Mouse (Mus musculus): ENCODE data around the gene Tnrc18.
A peak's percentile ranks its signal among the peaks of the same experiment; 100 is the strongest.

The Tnrc18 gene

DNA sequence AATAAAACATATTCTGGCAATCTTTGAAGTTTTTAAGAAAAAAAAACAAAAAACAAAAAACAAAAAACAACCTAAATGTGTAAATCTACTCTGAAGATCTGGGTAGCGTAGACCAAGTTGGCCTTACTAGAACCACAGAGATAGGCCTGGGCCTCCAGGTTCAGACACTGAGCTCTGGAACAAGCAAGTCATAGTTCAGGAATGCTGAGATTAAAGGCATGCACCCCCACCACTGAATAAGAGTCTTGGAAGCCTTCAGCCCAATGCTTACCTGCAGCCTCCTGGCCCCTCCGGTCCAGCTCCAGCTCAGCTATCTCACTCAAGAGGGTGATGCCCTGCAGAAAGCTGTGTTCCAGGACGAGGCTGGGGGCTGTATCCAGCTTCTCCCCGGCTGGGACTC, 46.4 kb downstream of the Tnrc18 start:
- DNase-seq, result no peak

DNA sequence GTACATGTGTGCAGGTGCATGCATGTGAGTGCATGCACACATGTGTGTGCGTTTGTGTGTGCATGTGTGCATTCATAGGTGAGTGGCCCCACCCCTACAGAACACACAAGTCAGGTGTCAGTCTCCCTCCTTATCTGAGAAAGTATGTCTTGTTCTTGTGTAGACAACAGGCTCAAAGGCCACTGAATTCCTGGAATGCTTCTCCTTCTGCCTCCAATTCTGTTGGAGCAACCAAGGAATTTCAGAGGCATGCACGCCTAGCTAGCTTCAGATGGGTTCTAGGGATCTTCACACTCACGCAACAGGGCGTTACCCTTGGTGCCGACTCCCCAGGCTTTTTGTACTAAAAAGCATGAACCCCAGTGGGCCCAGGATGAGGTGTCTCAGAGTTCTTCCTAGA, 47.8 kb downstream of the Tnrc18 start:
- no peak for DNase-seq

DNA sequence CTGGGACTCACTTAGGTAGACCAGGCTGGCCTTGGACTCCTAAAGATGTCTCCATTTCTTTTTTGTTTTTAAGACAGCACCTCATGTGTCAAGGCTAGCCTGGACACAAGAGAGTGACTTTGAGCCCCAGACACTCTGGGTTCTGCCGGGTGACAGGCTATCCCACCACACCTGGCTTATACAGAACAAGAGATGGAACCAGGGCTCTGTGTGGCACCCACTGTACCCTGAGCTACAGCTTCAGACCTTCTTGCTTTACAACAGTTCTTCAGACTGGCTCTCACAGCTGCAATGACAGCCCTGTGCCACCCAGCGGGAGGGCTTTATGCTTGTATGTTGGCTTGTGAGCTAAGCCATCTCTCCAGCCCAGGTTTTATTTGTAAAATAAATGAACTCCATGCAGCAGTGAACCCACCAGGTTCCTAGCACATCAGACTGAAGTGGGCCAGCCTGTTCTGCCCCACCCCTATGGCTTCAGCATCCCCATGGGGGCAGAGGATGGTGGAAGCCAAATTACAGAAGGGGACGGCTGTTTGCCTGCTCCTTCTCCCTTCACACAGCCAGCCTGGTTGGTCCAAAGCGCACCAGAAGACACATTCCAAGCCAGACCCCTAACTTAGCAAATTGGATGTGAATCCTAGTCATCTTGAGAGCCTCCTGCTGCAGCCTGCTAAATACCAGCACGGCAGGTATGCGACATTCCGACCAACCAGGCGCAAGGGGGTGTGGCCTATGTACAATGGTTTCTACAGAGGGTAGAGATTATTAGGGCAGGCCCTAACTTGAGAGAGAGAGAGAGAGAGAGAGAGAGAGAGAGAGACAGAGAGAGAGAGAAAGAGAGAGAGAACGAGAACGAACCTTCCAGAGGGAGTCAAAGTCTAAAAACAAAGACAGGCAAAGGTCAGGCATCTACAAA, 48.9 kb downstream of the Tnrc18 start:
- DNase-seq, result peak in 1 of 2 experiments; percentile 32

DNA sequence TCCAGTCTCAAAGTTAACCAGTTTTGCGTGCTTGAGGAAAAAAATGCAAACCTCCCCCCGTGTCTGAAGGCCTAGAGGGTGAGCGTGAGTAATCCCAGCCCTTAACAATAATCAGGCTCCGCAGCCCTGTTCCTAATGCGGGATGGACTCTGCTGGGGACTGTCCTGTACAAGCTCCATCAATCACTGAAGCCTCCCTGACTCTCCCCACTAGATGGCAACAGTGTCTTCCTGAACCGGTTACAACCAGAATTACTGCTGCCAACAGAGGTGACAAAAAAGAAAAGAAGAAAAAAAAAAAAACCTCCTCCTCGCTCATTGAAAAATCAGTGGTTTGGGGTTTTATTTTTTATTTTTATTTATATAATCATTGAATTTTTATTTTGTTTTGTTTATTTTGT, 49.5 kb downstream of the Tnrc18 start:
- peak; percentile 87 to 88 for DNase-seq

DNA sequence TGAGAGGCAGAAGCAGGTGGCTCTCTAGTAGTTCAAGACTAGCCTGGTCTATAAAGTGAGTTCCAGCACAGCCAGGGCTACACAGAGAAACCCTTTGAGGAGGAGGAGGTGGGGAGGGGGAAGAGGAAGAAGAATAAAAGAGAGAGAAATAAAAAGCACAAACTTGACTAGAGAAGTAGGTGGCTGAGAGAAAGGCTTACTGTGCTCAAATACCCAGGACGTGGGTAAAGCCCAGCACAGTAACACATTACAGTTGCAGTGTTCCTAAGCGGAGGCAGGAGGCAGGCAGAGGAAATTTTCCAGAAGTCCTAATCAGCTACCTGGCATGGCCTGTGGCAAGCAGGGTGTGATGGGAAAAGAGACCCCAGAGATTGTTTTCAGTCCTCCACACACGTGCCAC, 50.8 kb downstream of the Tnrc18 start:
- no peak for DNase-seq

DNA sequence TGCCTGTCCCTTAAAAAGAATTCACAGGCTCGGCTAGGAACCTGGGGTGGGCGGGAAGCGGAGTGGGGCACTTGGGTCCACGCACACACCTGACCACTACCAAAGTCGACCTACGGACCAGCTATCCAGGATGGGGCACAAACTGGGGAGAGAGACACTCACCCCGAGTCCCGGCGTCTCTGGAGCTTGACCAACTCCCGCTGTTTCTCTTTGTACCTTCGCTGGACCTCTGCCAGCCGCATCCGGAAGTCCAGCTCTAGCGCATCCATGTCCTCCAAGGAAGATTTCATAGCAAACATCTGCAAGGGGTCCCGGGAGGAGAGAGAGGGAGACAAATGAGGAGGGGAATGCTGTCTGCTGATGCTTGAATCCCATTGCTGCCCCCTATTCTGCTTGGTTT, 52.6 kb downstream of the Tnrc18 start:
- DNase-seq, result peak; percentile 29 to 54

DNA sequence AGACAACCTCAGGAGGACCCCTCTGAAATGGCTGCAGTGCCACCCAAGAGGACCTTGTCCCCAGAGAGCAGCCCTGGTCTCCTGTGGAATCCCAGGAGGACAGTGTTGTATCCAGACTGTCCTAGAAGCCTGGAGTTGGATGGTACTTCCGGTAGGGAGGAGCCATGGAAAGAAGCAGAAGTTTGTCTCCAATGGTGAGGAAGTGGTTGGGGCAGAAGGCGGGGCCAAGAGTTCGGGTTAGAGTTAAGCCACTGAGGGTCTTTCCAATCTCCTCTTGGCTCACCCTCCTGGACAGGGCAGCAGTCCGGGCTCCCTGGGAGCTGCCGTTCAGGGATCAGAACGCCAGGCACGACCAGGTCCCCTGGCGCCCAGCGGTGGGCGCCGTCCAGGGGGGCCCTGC, 53.2 kb downstream of the Tnrc18 start:
- no peak for DNase-seq

DNA sequence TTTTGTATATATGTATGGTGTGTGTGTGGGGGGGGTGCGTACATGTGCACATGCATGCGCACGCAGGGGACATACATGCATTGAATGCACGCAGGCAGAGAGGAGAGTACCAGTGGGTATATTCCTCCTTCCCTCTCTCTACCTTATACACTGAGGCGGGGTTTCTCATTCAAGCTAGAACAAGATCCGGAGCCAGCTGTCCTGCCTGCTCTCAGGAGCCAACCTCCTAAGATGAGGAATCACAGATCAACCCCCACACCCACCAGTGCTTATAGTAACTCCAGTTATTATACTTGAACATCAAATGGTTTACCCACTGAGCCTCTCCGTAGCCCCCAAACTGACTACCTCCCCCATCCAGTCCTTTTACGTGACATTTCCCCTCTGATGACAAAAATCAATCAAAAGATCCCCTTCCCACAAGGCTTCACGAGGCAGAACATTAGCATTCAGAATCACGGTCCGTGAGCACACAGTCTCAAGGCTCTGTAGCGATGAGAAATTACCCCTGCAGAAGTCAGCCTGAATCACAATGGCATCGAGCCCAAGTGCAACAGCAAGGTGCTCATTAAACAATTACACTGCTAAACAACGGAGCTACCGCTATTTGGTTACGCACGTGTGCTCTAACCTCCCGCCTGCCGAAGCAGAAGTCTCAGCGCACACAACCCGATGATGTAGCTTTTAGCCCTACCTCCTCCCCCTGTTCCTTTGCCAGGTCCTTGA, 55.2 kb downstream of the Tnrc18 start:
- peak; percentile 31 to 43 for DNase-seq

DNA sequence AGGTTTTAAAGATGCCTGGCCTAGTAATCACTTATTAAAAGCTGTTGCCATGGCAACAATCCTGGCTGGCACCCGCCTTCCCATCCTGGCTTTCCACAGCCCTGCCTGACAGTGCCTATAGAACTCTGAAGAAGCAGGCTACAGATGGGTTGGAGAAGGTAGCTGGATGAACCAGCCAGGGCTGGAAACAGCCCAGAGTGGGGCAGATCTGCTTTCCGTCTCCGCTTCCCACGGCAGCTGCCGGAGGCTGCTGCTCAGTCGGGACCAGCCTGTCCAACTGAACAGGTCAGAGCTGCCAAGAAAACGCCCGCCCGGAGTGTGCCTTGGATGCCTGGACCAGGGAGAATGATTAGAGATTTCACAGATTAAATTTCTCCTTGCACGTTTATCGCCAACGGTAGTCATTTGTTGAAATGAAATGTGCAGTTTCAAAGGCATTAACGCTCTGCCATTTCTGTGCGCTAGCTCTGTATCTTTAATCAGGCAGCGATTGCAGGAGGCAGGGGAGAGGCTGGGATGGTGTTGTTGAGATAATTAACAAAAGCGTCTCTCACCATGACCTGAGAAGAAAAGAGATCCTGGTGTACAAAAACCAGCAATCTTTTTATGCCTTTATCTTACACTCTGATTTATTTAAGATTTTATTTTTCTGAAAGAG, 56.0 kb downstream of the Tnrc18 start:
- peak; percentile 89 to 92 for DNase-seq

DNA sequence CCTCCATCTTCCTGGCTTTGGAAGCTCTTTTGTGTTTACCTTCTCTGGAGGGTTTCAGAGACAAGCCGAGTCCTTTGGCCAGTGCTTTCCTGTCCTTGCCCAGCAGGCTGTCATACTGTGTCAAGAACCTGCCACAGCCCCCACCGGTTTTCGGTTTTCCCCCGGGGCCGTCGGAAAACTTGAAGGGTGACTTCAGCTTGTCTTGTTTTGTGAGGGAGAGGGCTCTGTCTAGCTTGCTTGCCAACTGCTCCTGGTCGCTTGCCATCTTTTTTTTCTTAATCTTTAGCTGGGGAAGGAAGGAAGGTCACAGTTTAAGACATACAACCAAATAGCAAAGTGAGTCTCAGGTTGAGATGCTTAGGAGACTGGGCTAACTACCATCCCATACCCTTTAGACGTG, 57.7 kb downstream of the Tnrc18 start:
- peak; percentile 31 to 50 for DNase-seq

DNA sequence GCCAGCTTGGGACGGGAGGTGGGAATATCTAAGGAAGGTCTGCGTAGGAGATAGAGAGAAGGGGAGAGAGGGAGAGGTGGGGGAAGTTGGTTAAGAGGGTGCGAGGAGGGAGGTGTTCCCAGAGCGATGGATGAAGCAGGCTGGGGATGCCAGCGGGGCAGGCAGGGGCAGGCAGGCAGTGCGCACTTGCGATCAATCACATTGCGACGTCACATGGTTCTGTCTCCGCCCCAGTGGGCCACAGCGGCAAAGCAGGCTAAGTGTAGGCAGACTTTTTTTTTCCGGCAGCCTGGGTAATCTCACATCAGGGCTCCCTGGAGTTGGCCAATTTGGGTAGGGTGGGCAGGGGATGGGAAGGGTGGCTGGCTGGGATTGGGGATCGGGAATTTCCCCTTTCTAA, 65.2 kb downstream of the Tnrc18 start:
- no peak for DNase-seq

DNA sequence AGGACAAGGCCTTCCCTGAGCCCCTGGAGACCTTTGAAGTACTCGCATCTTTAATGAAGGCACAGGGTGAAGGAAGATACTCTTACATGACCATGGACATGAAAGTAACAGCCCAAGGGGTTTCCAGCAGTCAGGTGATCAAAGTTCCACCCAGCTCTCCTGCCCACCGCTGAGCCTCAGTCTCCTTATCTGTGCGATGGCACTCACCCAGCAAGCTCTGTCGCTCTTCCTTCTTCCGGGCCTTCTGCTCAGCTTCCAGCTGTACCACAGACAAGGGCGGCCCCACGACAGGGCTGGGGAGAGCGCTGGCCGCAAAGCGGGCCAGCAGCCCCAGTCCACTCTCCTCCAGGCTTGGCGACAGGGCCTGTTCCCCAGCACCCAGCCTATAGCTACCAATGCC, 67.3 kb downstream of the Tnrc18 start:
- no peak for DNase-seq

DNA sequence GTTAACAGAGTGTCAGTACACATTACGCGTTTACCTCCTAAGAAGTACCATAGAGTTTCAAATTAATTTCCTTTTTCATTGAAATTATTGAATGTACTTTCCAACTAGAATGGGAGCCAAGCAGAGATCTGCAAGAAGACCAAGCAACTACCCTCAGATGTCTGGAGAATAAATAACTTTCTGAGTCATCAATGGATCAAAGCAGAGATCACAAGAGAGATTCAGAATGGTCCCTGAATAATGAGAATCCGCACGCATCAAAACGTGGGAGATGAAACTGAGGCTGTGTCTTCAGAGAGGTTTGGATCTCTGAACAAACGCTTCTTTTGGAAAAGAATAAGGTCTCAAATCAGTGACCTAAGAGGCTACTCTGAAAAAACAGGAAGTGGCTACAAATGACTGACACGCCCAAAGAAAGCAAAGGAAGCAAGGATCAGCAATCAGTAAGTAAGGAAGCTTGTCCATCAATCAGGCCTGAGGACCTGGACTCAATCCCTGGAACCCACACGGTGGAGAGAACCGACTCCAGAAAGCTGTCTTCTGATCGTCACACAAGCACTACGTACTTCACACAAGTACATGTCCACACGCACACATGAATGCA, 70.3 kb downstream of the Tnrc18 start:
- no peak for DNase-seq

DNA sequence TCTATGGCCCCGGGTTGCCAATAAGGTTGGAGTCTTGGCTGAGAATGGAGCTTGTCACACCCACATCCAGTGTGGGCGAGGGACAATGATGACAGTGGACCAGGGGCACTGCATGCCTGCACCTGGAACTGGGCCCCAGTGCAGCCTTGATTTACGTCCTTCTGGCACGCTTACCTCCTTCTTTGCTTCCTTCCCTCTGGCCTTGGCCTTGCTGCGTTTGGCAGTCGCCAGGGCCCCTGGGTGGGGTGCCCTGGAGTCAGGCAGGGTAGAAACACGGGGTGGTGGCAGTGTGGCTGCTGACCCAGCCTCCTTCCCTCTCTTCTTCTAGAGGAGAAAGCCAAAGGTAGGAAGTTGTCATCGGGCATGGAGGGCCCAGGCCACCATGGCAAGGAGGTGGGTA, 77.5 kb downstream of the Tnrc18 start:
- no peak for DNase-seq

DNA sequence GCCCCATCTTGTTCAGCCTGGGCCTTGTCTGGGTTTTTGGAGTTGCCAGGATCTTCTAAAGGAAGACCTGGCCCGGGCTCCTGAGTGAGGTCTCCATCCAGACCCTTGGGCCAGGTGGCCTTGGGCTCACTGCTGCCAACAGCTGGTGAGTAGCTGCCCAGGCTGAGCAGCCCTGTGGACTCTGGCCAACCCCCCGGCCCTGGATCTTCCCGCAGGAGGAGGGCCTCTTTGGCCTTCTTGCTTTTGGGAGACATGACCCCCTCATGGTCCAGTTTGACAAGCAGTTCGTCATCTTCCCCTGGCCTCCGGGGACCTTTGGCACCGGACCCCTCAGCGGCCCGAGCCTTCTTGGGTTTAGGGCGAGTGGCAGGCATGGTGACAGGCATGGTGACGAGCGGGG, 85.5 kb downstream of the Tnrc18 start:
- peak in 1 of 2 experiments; percentile 31 for DNase-seq

DNA sequence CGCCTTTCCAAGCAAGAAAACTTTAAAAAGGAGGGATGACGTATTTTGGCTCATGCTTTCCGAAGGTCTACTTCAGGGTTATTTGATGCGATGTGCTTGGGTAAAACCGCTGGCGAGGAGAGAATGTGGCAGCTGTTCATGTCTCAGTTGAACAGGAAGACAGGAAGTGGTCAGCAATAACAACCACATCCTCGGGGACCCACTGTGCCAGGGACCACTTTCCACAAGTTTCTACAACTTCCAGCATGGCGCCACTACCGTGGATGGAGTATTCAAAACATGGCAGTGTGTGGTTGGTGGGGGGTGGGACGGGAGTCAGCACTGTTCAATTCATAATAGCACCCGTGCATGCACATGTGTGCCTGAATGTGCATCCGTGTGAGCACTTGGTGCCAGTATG, 87.2 kb downstream of the Tnrc18 start:
- no peak for DNase-seq

DNA sequence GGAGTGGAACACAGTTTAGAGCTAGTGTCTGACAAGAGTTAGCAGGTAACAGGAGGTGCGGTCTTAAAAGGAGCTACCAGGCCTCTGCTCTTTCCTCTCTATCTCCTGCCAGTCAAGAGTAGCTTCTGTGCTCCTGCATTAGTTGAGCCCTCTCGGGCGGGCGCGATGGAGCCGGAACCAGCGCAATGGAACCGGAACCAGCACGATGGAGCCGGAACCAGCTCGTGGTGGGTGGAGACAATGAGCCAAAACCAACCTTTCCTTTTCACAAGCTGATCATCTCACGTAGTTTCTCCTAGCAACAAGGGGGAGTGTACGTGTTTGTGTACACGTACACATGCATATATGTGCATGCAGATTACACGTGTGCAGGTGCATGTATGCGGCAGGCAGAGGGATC, 89.2 kb downstream of the Tnrc18 start:
- DNase-seq, result no peak

DNA sequence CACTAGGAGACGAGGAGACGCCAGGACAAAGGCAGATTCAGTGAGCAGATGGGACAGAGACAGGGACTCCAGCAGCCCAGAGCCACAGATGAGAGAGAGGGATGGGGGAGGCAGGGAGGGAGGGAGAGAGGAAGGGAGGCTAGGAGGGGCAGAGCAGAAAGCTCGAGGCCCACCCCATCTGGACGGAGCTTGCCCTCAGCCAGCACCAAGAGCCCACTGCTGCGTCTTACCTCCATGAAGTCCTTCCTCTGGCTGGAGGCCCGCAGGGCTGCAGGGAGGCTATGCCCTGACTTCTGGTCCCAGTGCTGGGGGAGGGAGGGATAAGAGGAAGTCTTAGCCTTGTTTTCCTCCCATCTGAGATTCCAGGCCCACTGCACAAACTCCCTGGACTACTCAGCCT, 90.7 kb downstream of the Tnrc18 start:
- peak in 1 of 2 experiments; percentile 47 for DNase-seq

DNA sequence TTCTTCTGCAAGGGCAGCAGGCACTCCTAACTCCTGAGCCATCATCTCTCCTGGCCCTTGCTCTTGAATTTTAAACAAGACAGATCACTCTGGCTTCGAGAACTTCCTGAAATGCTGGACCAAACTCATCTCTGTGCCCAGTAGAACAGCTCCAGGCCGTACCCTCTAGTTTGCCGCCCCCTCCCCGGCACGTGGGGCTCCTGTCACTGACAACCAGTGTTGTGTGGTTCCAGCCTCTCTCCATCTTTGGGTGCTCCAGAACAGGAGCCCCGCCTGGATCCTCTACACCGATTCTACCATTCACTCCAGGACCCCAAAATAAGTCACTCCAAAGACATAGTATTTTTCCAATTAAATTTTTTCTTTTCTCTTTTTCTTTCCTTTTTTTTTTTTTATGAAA, 93.2 kb downstream of the Tnrc18 start:
- no peak for DNase-seq

DNA sequence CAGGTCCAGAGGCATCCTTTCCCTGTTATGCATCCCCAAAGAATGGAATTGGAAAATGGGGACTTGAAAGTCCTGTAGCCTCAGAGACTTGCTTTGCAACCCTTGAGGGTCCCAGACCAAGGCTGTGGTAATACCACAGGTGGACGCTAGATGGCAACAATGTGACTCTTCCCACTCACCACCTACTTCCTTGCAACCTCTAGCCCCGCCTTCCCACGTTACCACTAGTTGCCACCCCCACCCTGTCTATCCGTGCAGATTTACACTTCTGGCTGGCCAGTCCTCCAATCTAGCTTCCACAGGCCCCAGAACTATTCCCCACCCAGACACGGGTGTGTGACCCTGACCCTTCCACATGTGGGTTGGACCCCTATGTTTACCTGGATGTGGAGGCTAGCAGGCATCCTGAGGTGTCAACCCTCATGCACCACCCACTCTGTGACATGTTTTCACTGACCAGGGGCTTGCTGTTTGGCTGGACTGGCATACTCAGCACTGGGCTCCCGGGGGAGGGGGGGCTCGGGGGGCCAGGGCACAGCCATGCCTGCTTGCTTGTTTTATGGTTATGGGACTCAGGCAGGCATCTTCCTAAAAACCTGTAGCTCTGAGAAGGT, 93.8 kb downstream of the Tnrc18 start:
- DNase-seq, result peak; percentile 82 to 88

DNA sequence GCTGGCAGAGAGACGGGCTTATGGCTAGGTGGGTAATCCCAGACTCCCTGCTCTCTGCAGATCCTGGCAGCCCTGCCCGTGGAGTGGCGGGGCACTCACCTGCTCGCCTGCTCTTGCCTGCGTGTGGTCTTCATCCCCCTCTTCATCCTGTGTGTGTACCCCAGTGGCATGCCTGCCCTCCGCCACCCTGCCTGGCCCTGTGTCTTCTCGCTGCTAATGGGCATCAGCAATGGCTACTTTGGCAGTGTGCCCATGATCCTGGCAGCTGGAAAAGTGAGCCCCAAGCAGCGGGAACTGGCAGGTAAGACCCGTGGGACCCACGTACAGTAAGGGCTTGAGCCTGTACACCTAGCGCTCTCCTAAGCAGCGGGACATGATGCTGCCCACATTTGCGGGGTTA, 97.6 kb downstream of the Tnrc18 start:
- peak in 1 of 2 experiments; percentile 43 for DNase-seq

DNA sequence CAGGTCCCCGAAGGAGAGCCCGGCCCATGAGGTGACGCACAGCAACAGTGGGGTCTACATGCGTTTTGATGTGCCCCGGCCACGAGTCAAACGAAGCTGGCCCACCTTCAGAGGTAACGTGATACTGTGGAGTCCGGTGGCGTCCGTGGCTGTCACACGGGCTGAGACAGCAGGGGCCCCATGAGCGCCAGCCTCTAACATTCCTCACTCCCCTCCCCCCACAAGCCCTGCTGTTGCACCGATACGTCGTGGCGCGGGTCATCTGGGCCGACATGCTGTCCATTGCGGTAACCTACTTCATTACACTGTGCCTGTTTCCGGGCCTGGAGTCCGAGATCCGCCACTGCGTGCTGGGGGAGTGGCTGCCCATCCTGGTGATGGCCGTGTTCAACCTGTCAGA, 99.0 kb downstream of the Tnrc18 start:
- DNase-seq, result peak in 1 of 2 experiments; percentile 45

DNA sequence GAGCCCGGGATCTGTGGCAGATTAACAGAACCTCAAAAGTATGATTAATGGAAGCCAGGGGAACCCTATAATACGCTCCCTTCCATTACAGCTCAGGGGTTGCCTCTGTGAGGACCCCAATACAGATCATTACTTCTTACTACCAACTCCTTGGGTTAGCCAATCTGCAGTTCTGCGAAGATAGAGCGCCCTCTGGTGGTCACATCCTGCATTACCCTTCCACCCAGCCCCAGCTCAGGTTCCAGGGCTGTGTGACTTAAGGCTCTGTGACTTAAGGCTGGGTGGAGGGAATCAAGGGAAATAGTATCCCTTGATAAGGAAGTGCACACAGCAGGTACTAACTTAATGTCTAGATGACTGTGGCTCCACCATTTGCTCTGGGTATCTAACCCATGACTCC, 99.4 kb downstream of the Tnrc18 start:
- peak; percentile 95 to 97 for DNase-seq

Measured in cerebellum, postnatal 14 days (tissue).